Mouse (Mus musculus) layer of hippocampus, adult 8-10 months (tissue): ENCODE data around the gene Drosha. TPM values are rescaled to one million over a fixed set of nuclear protein-coding genes. Genes with fewer than 3 reads are reported as not detected.

Experiments
- DNase-seq, 2 experiments: peaks; one replicate each; pipeline ENCODE4 v3.0.0; 2022; ENCODE audit warnings: low spot score in 2 of 2
- total RNA-seq, 4 experiments: library from RNA; stranded (reverse); gene quantifications; 2 replicates each; pipeline ENCODE4 v1.2.4; 2022

The Drosha gene
- total RNA-seq, 4 experiments from 2014 or later, result 78.1 to 87.8 (median 84.3) TPM

- DNase-seq, result no peak
Observed at GRCm38 (mm10) chr15:12829878-12830277, 5.3 kb downstream of the Drosha start.

- no peak for DNase-seq
Observed at GRCm38 (mm10) chr15:12832599-12832998, 8.0 kb downstream of the Drosha start.

GRCm38 (mm10) chr15:12833385-12833784 lies 8.8 kb downstream of the Drosha start:
- no peak for DNase-seq

- no peak for DNase-seq
Observed at GRCm38 (mm10) chr15:12834231-12834630, 9.6 kb downstream of the Drosha start.

GRCm38 (mm10) chr15:12840737-12841136 lies 16.1 kb downstream of the Drosha start:
- DNase-seq, result no peak

- DNase-seq, result no peak
Observed at GRCm38 (mm10) chr15:12842833-12843232, 18.2 kb downstream of the Drosha start.

- no peak for DNase-seq
Observed at GRCm38 (mm10) chr15:12848196-12848975, 23.8 kb downstream of the Drosha start.

GRCm38 (mm10) chr15:12849373-12849772 lies 24.8 kb downstream of the Drosha start:
- no peak for DNase-seq

GRCm38 (mm10) chr15:12853471-12853870 lies 28.9 kb downstream of the Drosha start:
- no peak for DNase-seq

- DNase-seq, result no peak
Observed at GRCm38 (mm10) chr15:12856780-12857179, 32.2 kb downstream of the Drosha start.

- DNase-seq, result no peak
Observed at GRCm38 (mm10) chr15:12857840-12858516, 33.4 kb downstream of the Drosha start.

- no peak for DNase-seq
Observed at GRCm38 (mm10) chr15:12858645-12859044, 34.0 kb downstream of the Drosha start.

GRCm38 (mm10) chr15:12862061-12862460 lies 37.4 kb downstream of the Drosha start:
- no peak for DNase-seq

GRCm38 (mm10) chr15:12863669-12864068 lies 39.1 kb downstream of the Drosha start:
- no peak for DNase-seq

GRCm38 (mm10) chr15:12865595-12866314 lies 41.1 kb downstream of the Drosha start:
- no peak for DNase-seq

GRCm38 (mm10) chr15:12867269-12867668 lies 42.7 kb downstream of the Drosha start:
- no peak for DNase-seq

GRCm38 (mm10) chr15:12875442-12876176 lies 51.0 kb downstream of the Drosha start:
- peak in 1 of 2 experiments; percentile 43 for DNase-seq

GRCm38 (mm10) chr15:12876266-12876665 lies 51.7 kb downstream of the Drosha start:
- DNase-seq, result no peak

GRCm38 (mm10) chr15:12876881-12877280 lies 52.3 kb downstream of the Drosha start:
- DNase-seq, result no peak

- no peak for DNase-seq
Observed at GRCm38 (mm10) chr15:12877934-12878333, 53.3 kb downstream of the Drosha start.

- no peak for DNase-seq
Observed at GRCm38 (mm10) chr15:12878581-12878980, 54.0 kb downstream of the Drosha start.
